Mouse (Mus musculus): ENCODE data around the gene Pou3f1.

Pou3f1 gene

GRCm38 (mm10) chr4:124656854-124657650, 445 bp downstream of the Pou3f1 start:
- DNase-seq (ENCODE audit: low read depth in 1 of 2, low spot score in 2 of 2) = no peak

GRCm38 (mm10) chr4:124657781-124658180, 1.2 kb downstream of the Pou3f1 start:
- no peak for DNase-seq (ENCODE audit: low read depth in 1 of 2, low spot score in 2 of 2)

GRCm38 (mm10) chr4:124658412-124658851, 1.8 kb downstream of the Pou3f1 start:
- no peak for DNase-seq (ENCODE audit: low read depth in 1 of 2, low spot score in 2 of 2)

- DNase-seq (ENCODE audit: low read depth in 1 of 2, low spot score in 2 of 2) = no peak
These were observed 2.9 kb downstream of the Pou3f1 start for GRCm38 (mm10) chr4:124659251-124660217.

- no peak for DNase-seq (ENCODE audit: low read depth in 1 of 2, low spot score in 2 of 2)
These were observed 4.0 kb downstream of the Pou3f1 start for GRCm38 (mm10) chr4:124660603-124661002.

GRCm38 (mm10) chr4:124663034-124663433, 6.4 kb downstream of the Pou3f1 start:
- DNase-seq (ENCODE audit: low read depth in 1 of 2, low spot score in 2 of 2) = no peak

- DNase-seq (ENCODE audit: low read depth in 1 of 2, low spot score in 2 of 2) = no peak
These were observed 7.6 kb downstream of the Pou3f1 start for GRCm38 (mm10) chr4:124664185-124664584.

- DNase-seq (ENCODE audit: low read depth in 1 of 2, low spot score in 2 of 2) = no peak
These were observed 8.0 kb downstream of the Pou3f1 start for GRCm38 (mm10) chr4:124664604-124665003.

GRCm38 (mm10) chr4:124667476-124668033, 10.9 kb downstream of the Pou3f1 start:
- DNase-seq (ENCODE audit: low read depth in 1 of 2, low spot score in 2 of 2) = no peak

GRCm38 (mm10) chr4:124668078-124668477, 11.5 kb downstream of the Pou3f1 start:
- DNase-seq (ENCODE audit: low read depth in 1 of 2, low spot score in 2 of 2) = no peak

- DNase-seq (ENCODE audit: low read depth in 1 of 2, low spot score in 2 of 2) = no peak
These were observed 13.6 kb downstream of the Pou3f1 start for GRCm38 (mm10) chr4:124670232-124670631.

GRCm38 (mm10) chr4:124671583-124671982, 15.0 kb downstream of the Pou3f1 start:
- no peak for DNase-seq (ENCODE audit: low read depth in 1 of 2, low spot score in 2 of 2)

- no peak for DNase-seq (ENCODE audit: low read depth in 1 of 2, low spot score in 2 of 2)
These were observed 16.0 kb downstream of the Pou3f1 start for GRCm38 (mm10) chr4:124672347-124673320.

- no peak for DNase-seq (ENCODE audit: low read depth in 1 of 2, low spot score in 2 of 2)
These were observed 17.9 kb downstream of the Pou3f1 start for GRCm38 (mm10) chr4:124674334-124675032.

GRCm38 (mm10) chr4:124675037-124675436, 18.4 kb downstream of the Pou3f1 start:
- DNase-seq (ENCODE audit: low read depth in 1 of 2, low spot score in 2 of 2) = no peak

- DNase-seq (ENCODE audit: low read depth in 1 of 2, low spot score in 2 of 2) = no peak
These were observed 19.4 kb downstream of the Pou3f1 start for GRCm38 (mm10) chr4:124675958-124676357.

- no peak for DNase-seq (ENCODE audit: low read depth in 1 of 2, low spot score in 2 of 2)
These were observed 25.7 kb downstream of the Pou3f1 start for GRCm38 (mm10) chr4:124682270-124682669.

GRCm38 (mm10) chr4:124683474-124683873, 26.9 kb downstream of the Pou3f1 start:
- DNase-seq (ENCODE audit: low read depth in 1 of 2, low spot score in 2 of 2) = no peak

- DNase-seq (ENCODE audit: low read depth in 1 of 2, low spot score in 2 of 2) = no peak
These were observed 28.4 kb downstream of the Pou3f1 start for GRCm38 (mm10) chr4:124685004-124685403.

GRCm38 (mm10) chr4:124685453-124685852, 28.8 kb downstream of the Pou3f1 start:
- DNase-seq (ENCODE audit: low read depth in 1 of 2, low spot score in 2 of 2) = no peak

Data from monocyte, adult 2 months (primary cell).